Mouse (Mus musculus): ENCODE data around the gene Mfap1b.
"Not testable (repeated sequence)": the region's sequence is repeated elsewhere in the genome, so short reads cannot be mapped to it uniquely, and the experiment has no call there.

The Mfap1b gene

GRCm38 (mm10) chr2:121473301-121474179 lies at the start of gene Mfap1b:
TSS of gene Mfap1b (minus strand) at chr2:121474067.
- DNase-seq (ENCODE audit: low spot score), result peak; percentile 48

- DNase-seq (ENCODE audit: low spot score), result not testable (repeated sequence)
Measured at GRCm38 (mm10) chr2:121522830-121523229, 49.0 kb upstream of the Mfap1b start.

GRCm38 (mm10) chr2:121522006-121522405 lies 48.1 kb upstream of the Mfap1b start:
- DNase-seq (ENCODE audit: low spot score), result no peak

- DNase-seq (ENCODE audit: low spot score), result not testable (repeated sequence)
Measured at GRCm38 (mm10) chr2:121518711-121519110, 44.8 kb upstream of the Mfap1b start.

GRCm38 (mm10) chr2:121518106-121518505 lies 44.2 kb upstream of the Mfap1b start:
- DNase-seq (ENCODE audit: low spot score), result no peak

GRCm38 (mm10) chr2:121514211-121514610 lies 40.3 kb upstream of the Mfap1b start:
- no peak for DNase-seq (ENCODE audit: low spot score)

GRCm38 (mm10) chr2:121512991-121513765 lies 39.3 kb upstream of the Mfap1b start:
- not testable (repeated sequence) for DNase-seq (ENCODE audit: low spot score)

GRCm38 (mm10) chr2:121511401-121511800 lies 37.5 kb upstream of the Mfap1b start:
- DNase-seq (ENCODE audit: low spot score), result no peak

GRCm38 (mm10) chr2:121509584-121509983 lies 35.7 kb upstream of the Mfap1b start:
- peak; percentile 34 for DNase-seq (ENCODE audit: low spot score)

- DNase-seq (ENCODE audit: low spot score), result no peak
Measured at GRCm38 (mm10) chr2:121507951-121508330, 34.1 kb upstream of the Mfap1b start.

GRCm38 (mm10) chr2:121507173-121507950 lies 33.5 kb upstream of the Mfap1b start:
- no peak for DNase-seq (ENCODE audit: low spot score)

GRCm38 (mm10) chr2:121505942-121506882 lies 32.3 kb upstream of the Mfap1b start, which contains the start of the genes Mfap1a and Wdr76:
TSS of gene Mfap1a (minus strand) at chr2:121506665.
TSS of gene Wdr76 (plus strand) at chr2:121506723.
- peak; percentile 71 for DNase-seq (ENCODE audit: low spot score)

GRCm38 (mm10) chr2:121501550-121501949 lies 27.7 kb upstream of the Mfap1b start:
- DNase-seq (ENCODE audit: low spot score), result not testable (repeated sequence)

- not testable (repeated sequence) for DNase-seq (ENCODE audit: low spot score)
Measured at GRCm38 (mm10) chr2:121484403-121484802, 10.5 kb upstream of the Mfap1b start.

GRCm38 (mm10) chr2:121483576-121483975 lies 9.7 kb upstream of the Mfap1b start:
- no peak for DNase-seq (ENCODE audit: low spot score)

GRCm38 (mm10) chr2:121480916-121481315 lies 7.0 kb upstream of the Mfap1b start:
- DNase-seq (ENCODE audit: low spot score), result not testable (repeated sequence)

- no peak for DNase-seq (ENCODE audit: low spot score)
Measured at GRCm38 (mm10) chr2:121480498-121480897, 6.6 kb upstream of the Mfap1b start.

GRCm38 (mm10) chr2:121477491-121478266 lies 3.8 kb upstream of the Mfap1b start:
- DNase-seq (ENCODE audit: low spot score), result no peak

GRCm38 (mm10) chr2:121475306-121475705 lies 1.4 kb upstream of the Mfap1b start:
- not testable (repeated sequence) for DNase-seq (ENCODE audit: low spot score)

- no peak for DNase-seq (ENCODE audit: low spot score)
Measured at GRCm38 (mm10) chr2:121474180-121474535, 291 bp upstream of the Mfap1b start.
